Mouse (Mus musculus) right cerebral cortex, postnatal 14 days (tissue): ENCODE results near the gene Dkkl1.
A peak's percentile ranks its signal among the peaks of the same experiment; 100 is the strongest.

Experiments
- DNase-seq: peaks from one replicate; pipeline ENCODE4 v3.0.0; 2022

Dkkl1 gene

DNA sequence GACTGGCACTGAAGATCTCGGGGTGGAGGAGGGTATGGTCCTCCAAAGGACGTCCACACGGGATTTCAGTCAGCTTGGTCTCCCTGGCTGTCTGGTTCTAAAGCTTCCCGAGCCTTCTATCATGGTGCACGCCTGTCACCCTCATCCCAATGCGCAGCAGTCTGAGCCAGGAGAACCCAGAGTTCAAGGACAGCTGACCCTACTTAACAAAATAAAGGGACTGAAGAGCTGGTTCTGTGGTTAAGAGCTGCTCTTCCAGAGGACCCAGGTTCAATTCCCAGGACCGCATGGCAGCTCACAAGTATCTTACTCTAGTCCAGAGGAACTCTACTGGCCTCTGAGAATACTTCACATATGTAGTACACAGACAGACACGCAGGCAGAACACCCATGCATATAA, 17.1 kb upstream of the Dkkl1 start:
- DNase-seq, result no peak

DNA sequence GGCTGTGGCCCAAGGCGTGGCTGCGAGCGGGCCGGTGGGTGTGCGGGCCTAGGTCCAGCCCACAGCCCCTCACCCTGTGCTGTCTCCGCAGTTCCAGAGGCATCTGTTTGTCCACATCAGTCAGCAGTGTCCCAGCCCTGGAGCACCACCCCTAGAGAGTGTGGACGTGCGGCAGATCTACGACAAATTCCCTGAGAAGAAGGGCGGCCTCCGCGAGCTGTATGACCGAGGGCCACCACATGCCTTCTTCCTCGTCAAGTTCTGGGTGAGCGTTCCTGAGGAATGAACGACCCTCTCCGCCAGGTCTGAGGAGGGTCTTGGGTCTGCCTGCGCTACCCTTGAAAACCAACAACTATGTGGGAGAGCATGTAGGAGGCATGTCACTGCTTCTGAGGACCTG, 16.6 kb upstream of the Dkkl1 start:
- no peak for DNase-seq

DNA sequence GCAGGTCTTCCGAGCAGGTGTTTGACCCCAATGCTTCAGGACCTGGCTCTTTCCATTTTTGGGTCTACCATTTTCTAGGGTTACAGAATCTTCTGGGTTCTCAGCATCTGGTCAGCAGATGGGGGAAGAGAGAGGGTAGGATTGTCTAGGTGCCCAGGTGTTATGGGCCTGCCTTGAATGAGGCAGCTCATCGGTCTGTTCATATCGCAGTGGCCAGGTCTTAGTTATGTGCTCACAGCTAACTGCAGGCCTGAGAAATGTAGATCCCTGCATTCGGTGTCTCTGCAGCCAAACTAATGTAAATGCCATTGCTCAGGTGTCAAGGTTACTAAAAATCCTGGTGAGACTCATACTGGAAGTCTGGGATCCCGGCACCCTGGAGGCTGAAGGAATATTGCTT, 14.5 kb upstream of the Dkkl1 start:
- no peak for DNase-seq

DNA sequence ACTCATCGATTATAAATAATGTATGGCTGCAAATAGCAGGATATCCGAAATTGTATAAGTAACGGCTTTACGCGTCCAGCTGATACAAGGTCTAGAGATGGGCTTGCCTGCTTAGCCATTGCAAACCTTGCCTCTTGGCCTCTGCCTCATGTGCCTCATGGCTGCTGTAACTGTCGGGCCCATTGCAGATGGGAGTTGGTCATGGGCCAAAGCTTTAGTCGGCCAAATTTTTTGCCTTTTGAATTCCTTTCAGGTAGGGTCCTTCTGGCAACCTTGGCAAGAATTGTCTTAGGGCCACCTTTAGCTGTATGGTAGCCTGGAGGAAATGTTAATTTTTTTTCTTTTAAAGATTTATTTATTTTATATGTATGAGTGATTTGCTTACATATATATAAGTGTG, 12.9 kb upstream of the Dkkl1 start:
- no peak for DNase-seq

DNA sequence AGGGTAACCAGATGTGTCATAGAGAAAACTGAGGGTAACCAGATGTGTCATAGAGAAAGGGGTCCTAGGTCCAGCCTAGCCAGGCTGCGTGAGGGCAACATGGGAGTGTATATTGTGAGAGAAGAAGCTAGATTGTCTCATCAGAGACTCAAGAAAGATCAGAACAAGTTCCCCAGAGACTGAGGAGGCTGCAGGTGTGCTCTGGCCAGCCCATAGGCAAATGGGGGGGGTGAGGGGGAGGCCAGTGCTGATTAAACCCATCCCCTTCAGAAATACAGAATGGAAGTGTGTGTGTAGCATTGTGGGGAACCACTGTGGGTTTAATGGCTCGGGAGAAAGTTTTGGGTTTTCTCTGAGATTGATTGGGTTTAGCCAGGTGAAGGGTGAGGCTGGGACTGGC, 9.7 kb upstream of the Dkkl1 start:
- DNase-seq, result no peak

DNA sequence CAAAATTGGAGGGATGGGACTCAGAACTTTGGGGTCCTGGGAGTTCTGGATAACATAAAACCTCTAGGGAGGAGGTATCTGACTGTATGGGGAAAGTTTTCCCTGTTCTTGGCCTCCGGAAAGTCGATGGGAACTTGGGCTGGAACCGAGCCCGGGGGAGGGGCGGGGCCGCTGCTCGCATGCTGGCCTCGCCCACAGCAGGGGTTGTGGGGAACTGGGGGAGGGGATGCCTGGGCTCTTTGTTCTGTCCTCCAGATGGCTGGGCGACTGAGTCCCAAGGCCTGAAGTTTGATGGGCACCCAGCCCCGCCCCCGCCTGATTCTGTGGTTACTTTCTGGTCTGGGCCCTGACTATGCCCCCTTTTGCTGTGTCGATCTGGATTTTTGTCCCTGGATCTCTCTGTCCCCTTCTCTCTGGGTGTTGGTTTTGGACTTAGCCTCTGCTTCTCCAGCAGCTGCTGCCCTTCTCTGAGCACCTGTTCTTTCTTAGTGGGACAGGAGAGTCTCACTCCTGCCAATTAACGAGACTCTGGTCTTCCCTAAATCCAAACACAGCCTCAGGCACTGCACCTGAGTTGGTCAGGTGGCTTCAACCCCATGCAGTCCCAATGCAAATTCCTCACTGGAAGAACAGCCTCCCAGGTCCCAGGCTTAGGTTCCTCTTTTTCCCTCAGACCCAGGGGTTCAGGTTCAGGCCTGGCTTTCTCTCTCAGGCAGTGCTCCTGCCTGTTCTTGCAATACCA, 4.7 kb upstream of the Dkkl1 start:
- no peak for DNase-seq

DNA sequence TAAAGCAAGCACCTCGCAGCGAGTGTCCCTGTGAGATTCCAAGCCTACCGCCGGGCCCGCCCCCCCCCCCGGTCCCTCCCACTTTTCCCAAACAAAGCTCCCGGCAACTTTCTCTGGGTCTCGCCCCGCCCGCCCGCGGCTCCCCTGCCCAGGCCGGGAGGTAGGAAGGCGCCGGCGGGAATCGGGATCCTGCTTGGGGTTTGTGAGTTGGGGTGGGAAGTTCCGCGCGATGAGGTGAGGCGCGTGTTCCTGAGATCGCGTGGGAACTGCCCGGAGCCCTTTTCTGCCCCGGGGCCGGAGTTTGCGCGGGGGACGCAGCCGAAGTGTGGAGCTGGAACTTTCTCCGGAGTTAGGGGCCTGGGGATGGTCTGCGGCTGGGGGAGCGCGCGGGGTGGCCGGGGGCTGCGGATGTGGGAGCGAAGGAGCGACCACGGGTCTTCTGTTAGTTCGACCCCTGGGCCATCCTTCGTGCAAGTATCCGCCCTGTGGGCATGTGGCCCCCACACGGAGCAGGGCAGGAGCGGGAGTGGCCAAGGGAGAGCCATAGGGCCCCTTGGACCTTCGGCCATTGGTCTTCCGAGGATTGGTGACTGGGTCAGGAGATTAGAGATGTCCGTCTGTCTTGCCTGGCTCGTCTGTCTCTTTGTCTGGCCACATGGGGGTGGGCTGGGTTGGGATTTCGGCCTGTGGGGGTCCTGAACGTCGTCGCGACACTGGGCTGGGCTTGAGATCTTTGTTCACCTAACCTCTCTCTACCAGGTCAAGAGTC, 3.9 kb upstream of the Dkkl1 start, which contains the start of gene Tead2:
Gene Tead2 (plus strand): TSS at position 81 of the 769 bp plus-strand sequence.
- DNase-seq, result no peak

DNA sequence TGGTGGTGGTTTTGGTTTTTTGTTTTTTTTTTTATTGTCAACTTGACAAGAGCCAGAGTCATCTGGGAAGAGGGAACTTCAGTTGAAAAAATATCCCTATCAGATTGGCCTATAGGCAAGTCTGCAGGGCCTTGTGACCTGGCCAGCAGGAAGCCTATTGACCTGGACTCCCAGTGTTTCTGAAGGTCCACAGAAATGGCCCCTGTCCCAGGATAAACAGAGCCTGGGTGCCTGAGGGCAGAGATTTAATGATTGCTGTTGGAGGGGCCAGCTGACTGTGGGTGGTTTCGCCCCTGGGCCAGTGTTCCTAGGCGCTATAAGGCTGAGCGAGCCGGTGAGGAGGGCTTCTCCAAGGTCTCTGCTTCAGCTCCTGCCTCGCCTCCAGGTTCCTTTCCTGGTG, 1.8 kb upstream of the Dkkl1 start:
- DNase-seq, result no peak

DNA sequence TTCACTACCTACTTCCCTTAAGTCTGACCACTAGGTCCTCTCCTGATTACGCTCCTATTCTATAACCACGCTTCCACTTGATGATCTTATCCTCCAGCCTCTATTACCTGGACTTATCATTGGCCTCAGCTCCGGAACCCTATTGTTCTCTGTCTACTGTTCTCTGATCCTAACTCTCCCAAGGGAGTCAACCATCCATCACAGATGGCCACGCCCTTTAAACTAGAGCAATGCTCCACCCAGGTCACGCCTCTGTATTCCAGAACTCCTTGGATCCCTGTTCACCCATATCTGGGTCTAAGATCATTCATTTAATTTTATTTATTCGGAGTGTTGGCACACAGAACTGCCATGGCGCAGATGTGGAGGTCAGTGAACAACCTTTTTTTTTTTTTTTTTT, 409 bp upstream of the Dkkl1 start:
- no peak for DNase-seq

DNA sequence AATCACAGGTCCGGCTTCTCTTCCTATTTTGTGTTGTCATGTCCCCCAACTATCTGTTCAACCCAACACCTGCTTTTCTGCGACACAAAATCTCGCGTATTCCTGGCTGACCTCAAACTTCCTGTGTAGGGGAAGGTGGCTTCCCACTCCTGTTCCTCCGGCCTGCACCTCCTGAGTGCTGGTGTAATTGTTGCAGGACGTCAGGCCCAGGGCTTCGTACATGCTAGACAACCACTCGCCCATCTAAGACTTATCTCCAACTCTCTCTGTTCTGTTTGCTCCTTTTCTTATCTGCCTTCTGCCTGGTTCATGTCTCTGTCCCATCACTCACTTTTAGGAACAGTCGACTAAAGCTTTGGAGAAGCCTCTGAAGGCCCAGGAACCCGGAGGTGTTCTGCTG, 877 bp downstream of the Dkkl1 start:
- DNase-seq, result no peak

DNA sequence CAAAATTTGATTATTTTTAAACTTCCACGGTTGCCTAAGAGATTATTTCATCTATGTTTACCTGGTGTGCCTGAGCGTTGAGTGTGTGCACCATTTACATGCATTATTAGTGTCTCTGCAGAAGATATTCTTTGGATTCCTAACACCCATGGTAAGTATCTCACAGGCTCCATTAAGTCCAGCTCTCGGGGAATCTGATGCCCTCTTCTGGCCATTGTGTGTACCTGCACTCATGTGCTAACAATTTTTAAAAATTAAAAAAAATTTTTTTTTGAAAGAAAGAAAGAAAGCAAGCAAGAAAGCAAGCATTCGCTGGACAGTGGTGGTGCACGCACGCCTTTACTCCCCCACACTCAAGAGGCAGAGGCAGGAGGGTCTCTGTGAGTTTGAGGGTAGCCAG, 3.7 kb downstream of the Dkkl1 start:
- no peak for DNase-seq

DNA sequence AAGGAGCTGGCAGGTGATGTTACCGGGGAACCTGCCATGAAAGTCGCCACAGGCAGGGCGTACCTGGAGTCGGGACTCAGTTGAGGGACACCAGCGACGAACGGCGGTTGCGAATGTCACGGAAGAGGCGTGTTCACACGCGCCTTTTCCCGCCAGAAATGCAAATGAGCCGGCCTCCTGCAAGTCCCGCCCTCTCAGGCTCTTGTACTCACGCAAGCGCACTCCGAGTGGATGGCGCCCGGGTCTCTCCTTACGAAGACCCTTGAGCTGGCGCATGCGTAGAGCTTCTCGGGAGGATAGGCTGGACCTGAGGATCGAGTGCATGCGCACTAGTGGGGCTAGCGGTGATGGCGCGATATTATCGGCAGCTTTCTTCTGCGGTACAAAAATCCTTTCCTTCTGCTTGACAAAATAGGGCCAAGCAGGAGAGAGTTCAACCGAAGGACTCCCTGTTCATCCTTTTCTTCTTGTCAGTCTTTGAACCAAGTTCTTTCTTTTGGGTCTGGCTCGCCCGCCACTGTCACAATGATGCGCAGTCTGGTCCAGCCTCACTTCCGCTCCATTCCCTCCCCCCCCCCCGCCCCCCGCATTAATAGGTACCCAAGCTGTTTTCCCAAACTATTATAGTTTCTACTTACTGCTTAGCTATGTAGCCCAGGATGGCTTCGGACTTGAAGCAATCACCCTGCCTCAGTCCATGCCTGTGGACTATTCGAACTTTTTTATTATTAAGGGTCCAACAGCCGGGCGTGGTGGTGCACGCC, 7.4 kb downstream of the Dkkl1 start, which contains the start of gene Ccdc155:
Gene Ccdc155 (minus strand): TSS at position 513 of the 764 bp plus-strand sequence.
- DNase-seq, result peak; percentile 95

DNA sequence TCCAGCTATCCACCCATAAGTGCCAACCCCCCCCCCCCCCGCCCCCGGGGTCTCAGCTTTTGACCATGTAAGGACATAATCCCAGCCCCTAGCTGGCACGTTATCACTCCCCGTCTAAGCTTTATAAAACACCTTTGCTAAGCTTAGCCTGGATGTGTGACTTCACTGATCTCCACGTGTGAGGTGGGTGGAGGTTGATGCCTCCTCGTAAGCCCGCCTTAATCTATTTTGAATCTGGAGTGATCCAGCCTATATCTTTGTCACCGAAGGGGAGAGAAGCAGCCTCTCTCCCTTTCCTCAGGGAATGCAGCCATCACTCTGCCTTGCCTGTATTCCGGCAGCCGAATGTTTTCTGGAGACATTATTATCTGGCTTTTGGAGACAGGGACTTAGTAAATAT, 9.3 kb downstream of the Dkkl1 start:
- no peak for DNase-seq

DNA sequence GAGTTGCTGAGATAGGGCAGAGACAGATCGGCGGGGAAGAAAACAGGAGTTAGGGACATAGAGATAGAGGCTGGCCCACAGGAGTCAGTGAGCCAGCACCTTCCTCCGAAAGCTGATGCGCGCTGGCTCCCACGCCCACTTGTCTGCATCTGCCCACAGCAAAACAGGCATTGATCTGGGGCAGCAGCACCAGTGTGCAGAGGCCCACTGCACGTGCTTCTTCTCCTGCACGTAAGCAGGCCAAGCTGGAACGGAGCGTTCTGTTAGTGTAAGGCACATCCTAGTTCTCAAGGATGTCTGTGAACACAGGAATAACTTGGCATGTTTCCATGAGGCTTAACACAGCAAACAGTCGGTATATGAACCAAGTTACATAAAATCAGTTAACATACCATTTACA, 13.0 kb downstream of the Dkkl1 start:
- DNase-seq, result no peak

DNA sequence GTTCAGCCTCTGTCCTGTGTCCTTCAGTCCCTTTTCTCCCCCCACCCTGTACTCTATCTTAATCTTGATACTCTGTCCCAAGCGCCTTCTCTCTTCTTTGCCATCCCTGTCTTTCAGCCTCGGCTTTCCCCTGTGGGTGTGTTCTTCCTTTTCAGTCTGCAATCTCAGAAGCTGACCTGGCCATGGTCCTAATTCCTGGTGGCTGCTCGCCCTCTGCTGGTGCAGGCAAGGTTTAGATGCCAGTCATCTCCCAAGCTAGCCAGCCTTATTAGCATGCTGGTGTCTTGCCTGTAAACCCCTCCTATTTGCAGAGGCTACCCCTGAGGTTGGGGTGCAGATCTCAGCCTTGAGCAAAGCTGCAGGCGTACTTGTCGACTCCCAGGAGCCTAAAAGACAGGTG, 13.5 kb downstream of the Dkkl1 start:
- peak; percentile 63 for DNase-seq

DNA sequence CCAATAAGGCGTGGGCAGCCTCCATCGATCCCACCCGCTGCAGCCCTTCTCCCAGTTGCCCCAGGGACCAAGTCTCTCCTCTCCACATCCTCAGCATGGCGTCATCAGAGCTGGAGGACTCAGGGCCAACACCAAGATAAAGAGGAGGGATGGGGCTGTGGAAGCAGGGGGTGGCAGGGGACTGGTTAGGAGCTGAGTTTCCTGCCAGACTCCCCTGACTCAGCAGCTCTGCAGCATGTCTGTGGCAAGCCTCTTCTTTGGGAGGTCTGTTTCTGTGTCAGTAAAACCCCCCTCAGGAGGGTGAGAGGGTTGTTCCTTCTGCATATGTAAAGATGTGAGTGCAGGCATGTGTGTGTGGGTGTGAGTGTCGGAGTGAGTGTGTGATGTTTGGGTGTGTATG, 15.0 kb downstream of the Dkkl1 start:
- DNase-seq, result no peak

DNA sequence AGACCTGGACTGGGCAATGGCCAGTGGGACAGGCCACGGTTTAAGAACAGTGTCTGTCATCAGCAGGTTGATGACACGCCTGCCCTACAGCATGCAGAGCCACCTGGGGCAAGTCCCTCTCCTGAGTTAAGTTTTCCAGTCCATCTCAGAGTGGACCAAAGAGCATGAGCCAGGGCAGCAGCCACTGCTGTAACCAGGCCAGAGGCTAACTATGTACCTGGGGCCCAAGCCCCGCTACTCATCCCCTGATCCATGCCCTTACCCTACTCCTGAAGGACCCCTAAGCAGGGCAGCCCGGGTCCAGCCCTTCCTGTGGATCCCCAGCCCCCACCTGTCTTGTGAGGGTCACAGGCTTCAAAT, 15.8 kb downstream of the Dkkl1 start:
- DNase-seq, result no peak

DNA sequence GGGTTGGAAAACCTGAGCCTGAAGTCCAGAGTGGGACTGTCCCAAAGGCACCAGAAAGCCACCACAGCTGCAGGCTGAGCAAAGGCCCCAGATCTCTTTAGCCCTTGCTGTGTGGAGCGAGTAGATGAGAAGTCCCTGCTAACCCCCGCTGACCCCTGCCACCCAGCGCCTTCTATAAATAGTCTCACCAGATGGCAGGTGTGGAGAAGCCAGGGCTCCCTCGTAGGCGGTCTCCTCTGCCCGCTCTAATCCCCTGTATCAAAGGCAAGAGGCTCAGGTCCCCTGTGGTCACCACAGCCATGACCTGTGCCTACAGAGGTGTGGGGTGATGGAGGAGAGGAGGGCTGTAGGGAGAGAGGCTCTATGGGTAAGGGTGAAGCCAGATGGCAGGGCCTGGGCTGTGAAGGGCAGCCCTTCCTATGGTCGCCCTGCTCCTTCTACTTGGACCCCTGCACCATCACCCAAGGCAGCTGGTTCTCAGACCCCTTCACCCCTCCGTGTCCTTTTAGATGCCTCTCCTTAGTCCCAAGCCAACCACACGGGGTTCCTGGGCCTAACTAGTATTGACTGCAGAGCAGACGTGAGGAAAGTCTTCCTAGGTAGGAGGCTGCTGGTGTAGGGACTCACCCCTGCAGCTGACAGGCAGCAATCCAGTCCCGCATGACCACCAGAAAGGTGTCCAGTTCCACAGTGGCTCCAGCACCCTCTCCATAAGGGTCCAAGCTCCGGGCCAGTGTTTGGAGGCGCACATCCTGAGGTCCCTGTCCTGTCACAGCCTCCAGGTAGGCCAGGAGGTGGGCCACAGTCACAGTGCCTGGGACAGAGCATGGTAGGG, 16.4 kb downstream of the Dkkl1 start:
- DNase-seq, result no peak

DNA sequence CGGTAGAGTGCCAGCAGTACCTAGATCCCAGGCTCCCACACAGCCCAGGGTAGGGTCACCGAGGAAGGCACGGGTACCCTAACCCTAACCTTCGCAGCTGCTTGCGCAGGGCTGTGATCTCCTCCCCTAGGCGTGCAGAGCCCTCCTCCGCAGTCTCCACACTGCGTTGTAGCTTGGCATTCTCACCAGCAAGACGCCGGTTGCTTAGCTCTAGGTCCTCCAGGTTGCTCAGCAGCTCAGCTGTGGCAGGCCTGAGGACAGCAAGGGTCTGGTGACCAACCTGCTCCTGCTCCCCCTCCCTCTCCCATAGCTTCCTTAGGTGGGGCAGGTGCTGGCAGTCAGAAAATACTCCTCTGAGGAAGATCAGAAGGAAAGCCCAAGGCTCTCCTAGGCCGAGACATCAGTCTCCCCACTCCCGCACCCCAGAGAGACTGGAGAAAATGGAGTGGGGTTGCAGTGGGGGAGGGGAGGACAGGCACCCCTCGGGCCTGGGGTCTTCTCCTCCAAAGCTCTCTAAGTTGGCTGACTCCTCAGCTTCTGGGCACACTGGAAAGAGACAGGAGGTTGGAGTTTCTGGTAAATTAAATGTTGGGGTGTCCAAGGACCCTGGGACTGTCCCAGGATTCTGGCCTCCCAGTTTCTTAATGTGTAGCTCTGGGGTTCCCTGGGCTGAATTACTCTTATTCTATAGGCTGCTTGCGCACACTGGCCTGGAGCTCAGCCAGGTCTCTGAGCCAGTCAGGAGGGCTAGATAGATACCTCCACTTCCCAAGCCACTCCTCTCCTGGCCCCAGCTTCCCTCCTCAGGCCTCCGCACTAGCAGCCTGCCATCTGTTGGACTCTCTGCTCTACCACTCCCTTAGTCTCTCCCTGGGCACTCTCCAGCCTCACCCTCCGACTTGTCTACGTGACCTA, 17.8 kb downstream of the Dkkl1 start:
- no peak for DNase-seq

DNA sequence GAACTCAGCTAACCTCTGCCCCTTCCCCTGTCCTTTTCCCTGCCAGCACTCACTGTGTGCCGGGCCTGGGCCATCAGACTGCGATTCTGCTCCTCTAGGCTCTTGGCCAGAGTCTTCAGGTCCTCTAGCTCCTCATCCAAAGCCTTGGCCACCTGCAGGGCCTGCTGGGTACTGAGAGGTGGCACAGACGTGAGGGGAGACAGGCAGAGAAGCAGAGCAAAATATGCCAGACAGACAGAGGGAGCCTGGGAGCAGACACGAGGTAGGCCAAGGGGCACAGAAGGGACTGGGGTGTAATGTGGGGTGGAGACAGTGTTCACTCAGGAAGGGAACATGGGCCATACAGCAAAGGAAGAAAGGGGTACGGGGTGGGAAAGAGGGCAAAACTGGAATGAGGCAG, 18.5 kb downstream of the Dkkl1 start:
- no peak for DNase-seq

DNA sequence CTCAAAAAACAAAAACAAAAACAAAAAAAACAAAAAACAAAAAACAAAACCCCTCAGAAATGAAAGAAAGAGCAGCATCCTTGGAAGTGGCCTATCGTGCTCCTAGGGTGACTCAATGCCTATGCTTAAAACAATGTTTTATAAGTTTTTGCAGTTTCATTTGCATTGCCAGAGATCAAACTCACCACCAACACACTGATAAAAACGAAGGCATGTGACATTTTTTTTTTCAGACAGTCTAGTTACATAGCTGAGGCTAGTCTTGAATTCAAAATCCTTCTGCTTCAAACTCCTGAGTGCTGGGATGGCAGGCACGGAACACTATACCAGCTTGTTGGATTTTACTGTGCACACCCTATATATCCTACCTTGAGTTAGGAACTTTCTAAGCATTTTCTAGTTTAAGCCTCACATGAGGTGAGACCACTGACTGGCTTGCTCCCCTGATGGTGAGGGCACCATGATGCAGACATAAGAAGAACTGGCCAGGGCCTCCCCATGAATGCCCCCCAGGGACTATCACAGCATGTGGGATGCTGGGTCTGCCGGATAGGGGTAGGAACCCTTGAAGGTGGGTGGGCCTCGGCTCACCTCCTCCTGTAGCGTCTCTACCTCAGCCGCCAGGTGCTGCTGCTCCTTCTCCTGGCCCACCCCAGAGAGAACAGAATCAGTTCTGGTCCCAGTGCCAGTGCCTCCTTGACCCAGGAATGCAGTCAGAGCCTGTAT, 19.2 kb downstream of the Dkkl1 start:
- DNase-seq, result no peak
